Mouse (Mus musculus) lung, postnatal 0 days (tissue): ENCODE measurements at regions not wholly inside any gene's neighbourhood (a gene's known extent, or its start where the extent isn't known, plus 50 kb on each side); places are given as distances from the start of the nearest gene placed in this dataset.

Experiments used
- CTCF ChIP-seq: IDR thresholded peaks from 2 replicates; pipeline ENCODE4 v1.5.1; 2016; ENCODE audit warnings: antibody characterized with exemption, mild to moderate bottlenecking
- EP300 ChIP-seq: IDR thresholded peaks from 2 replicates; pipeline ENCODE4 v1.6.1; 2016; ENCODE audit warnings: antibody characterized with exemption, mild to moderate bottlenecking, control low read depth

GRCm38 (mm10) chr9:43466883-43467282 lies 156.2 kb downstream of the Trim29 start:
- TF ChIP-seq CTCF (no peak), EP300 (no peak)
